Comparison of ENCODE assay signal across 13 mouse cellular contexts in genomic region chr6:32052135-32052915, GRCm38 (mm10). TPM values are rescaled to one million over a fixed set of nuclear protein-coding genes. Genes with fewer than 3 reads are reported as not detected.
DNase-seq lines count a peak whose midpoint lies in the region; ATAC-seq and TF ChIP-seq lines count a peak whose summit lies in the region.
"Had no signal": no experiment of that assay in that cellular context is flagged by ENCODE, and none has a peak within 500 bp of the region (broad histone marks: within the 10 kb centered on the region; RNA-seq: fewer than 3 reads in every experiment).

No protein-coding gene starts in this region.

- H3K9ac ChIP-seq in hindbrain, embryonic 16.5 days (ENCODE audit: low read depth, low read length) = no peak overlapping the region
- H3K9ac ChIP-seq in midbrain, embryonic 14.5 days (replicated peaks; ENCODE audit: low read length) = no peak overlapping the region
- no peak overlapping the region for H3K9ac ChIP-seq in midbrain, embryonic 13.5 days (replicated peaks)
- H3K9ac ChIP-seq: embryonic facial prominence, embryonic 13.5 days; liver, embryonic 14.5 days had no signal

- no peaks in the 10 kb centered on the region for H3K27me3 ChIP-seq in hindbrain, embryonic 16.5 days (replicated peaks; ENCODE audit: control insufficient read depth, insufficient read depth, low read length)
- H3K27me3 ChIP-seq in hindbrain, embryonic 10.5 days (ENCODE audit: insufficient read depth, poor library complexity, severe bottlenecking) = no peaks in the 10 kb centered on the region
- H3K27me3 ChIP-seq in midbrain, embryonic 14.5 days (ENCODE audit: control insufficient read depth, insufficient read depth, low read length) = no peaks in the 10 kb centered on the region
- no peaks in the 10 kb centered on the region for H3K27me3 ChIP-seq in midbrain, embryonic 13.5 days
- H3K27me3 ChIP-seq: embryonic facial prominence, embryonic 13.5 days had no signal

- ATAC-seq in hindbrain, embryonic 16.5 days = peak; percentile 73; the same call in 1 of the 2 replicates
- no peak for ATAC-seq in midbrain, embryonic 14.5 days (ENCODE audit: low FRiP score, low TSS enrichment)
- ATAC-seq in midbrain, embryonic 13.5 days = no peak

- no peaks in the 10 kb centered on the region for H3K4me1 ChIP-seq in hindbrain, embryonic 16.5 days (ENCODE audit: control insufficient read depth, insufficient read depth, low read depth, low read length)
- H3K4me1 ChIP-seq in hindbrain, embryonic 10.5 days (replicated peaks) = no peaks in the 10 kb centered on the region
- no peaks in the 10 kb centered on the region for H3K4me1 ChIP-seq in midbrain, embryonic 14.5 days (ENCODE audit: control insufficient read depth, insufficient read depth, low read length)
- no peaks in the 10 kb centered on the region for H3K4me1 ChIP-seq in midbrain, embryonic 13.5 days (replicated peaks)
- H3K4me1 ChIP-seq: embryonic facial prominence, embryonic 13.5 days had no signal

- no peak overlapping the region for H3K4me2 ChIP-seq in hindbrain, embryonic 16.5 days (ENCODE audit: low read length)
- H3K4me2 ChIP-seq in midbrain, embryonic 14.5 days (ENCODE audit: low read length) = no peak overlapping the region
- H3K4me2 ChIP-seq in midbrain, embryonic 13.5 days (replicated peaks) = no peak overlapping the region
- H3K4me2 ChIP-seq: embryonic facial prominence, embryonic 13.5 days had no signal

- intact Hi-C loops in gastrocnemius, adult 2 months (cut with DNase I) = no loop called here

- TF ChIP-seq CTCF in gastrocnemius, adult 2 months (IDR thresholded peaks at IDR 0.05) = no peak

- H3K4me3 ChIP-seq in hindbrain, embryonic 16.5 days (ENCODE audit: low read length) = no peak overlapping the region
- H3K4me3 ChIP-seq in hindbrain, embryonic 10.5 days = no peak overlapping the region
- H3K4me3 ChIP-seq in midbrain, embryonic 14.5 days (replicated peaks; ENCODE audit: low read depth, low read length) = no peak overlapping the region
- H3K4me3 ChIP-seq in midbrain, embryonic 13.5 days (replicated peaks) = no peak overlapping the region
- no peak overlapping the region for H3K4me3 ChIP-seq in gastrocnemius, adult 2 months
- H3K4me3 ChIP-seq: embryonic facial prominence, embryonic 13.5 days had no signal

- H3K27ac ChIP-seq in hindbrain, embryonic 16.5 days (ENCODE audit: low read depth, low read length) = peak overlapping the region; percentile 51; the same call in 1 of the 2 replicates
- no peak overlapping the region for H3K27ac ChIP-seq in hindbrain, embryonic 10.5 days
- no peak overlapping the region for H3K27ac ChIP-seq in midbrain, embryonic 14.5 days (replicated peaks; ENCODE audit: low read depth, low read length)
- no peak overlapping the region for H3K27ac ChIP-seq in midbrain, embryonic 13.5 days
- H3K27ac ChIP-seq in gastrocnemius, adult 2 months = no peak overlapping the region
- H3K27ac ChIP-seq: embryonic facial prominence, embryonic 13.5 days; liver, embryonic 14.5 days had no signal

- 44% methylated on average over 6 of the region's 6 CpGs for WGBS in hindbrain, embryonic 16.5 days
- WGBS in hindbrain, embryonic 10.5 days = 91% methylated on average over 6 of the region's 6 CpGs
- WGBS in midbrain, embryonic 14.5 days = 75% methylated on average over 6 of the region's 6 CpGs
- 76% methylated on average over 6 of the region's 6 CpGs for WGBS in midbrain, embryonic 13.5 days

- DNase-seq in hindbrain, embryonic 10.5 days (ENCODE audit: low spot score) = no peak
- DNase-seq in midbrain, embryonic 14.5 days = peak; percentile 15
- DNase-seq in cerebellum, postnatal 10 days = peak; percentile 68 to 78
- DNase-seq in lung, postnatal 36 days = peak; percentile 4
- DNase-seq in urinary bladder, postnatal 10 days (ENCODE audit: low spot score) = no peak
- no peak for DNase-seq in gastrocnemius, adult 2 months
- DNase-seq: gastrocnemius, postnatal 36 days; layer of hippocampus, adult 9-11 months had no signal

- H3K36me3 ChIP-seq in hindbrain, embryonic 16.5 days (ENCODE audit: control insufficient read depth, insufficient read depth, low read length) = no peaks in the 10 kb centered on the region
- no peaks in the 10 kb centered on the region for H3K36me3 ChIP-seq in hindbrain, embryonic 10.5 days
- no peaks in the 10 kb centered on the region for H3K36me3 ChIP-seq in midbrain, embryonic 14.5 days (ENCODE audit: control insufficient read depth, insufficient read depth, low read length)
- H3K36me3 ChIP-seq in midbrain, embryonic 13.5 days = no peaks in the 10 kb centered on the region
- H3K36me3 ChIP-seq: embryonic facial prominence, embryonic 13.5 days had no signal

- H3K9me3 ChIP-seq in hindbrain, embryonic 16.5 days (ENCODE audit: control insufficient read depth, low read length) = no peaks in the 10 kb centered on the region
- no peaks in the 10 kb centered on the region for H3K9me3 ChIP-seq in hindbrain, embryonic 10.5 days
- no peaks in the 10 kb centered on the region for H3K9me3 ChIP-seq in midbrain, embryonic 14.5 days (ENCODE audit: control insufficient read depth, low read length)
- H3K9me3 ChIP-seq in midbrain, embryonic 13.5 days = no peaks in the 10 kb centered on the region
- H3K9me3 ChIP-seq: embryonic facial prominence, embryonic 13.5 days had no signal

RNA-seq across cellular contexts. Expression of gene 1700012A03Rik, which starts 2.3 kb away (rescaled TPM):
- not detected in 2 replicates for polyA plus RNA-seq in hindbrain, embryonic 16.5 days (2015; fragmentation: Nextera tagmentation; extraction: Ambion mirVana)
- polyA plus RNA-seq in hindbrain, embryonic 10.5 days (2016; fragmentation: Nextera tagmentation; extraction: Ambion mirVana) = not detected in 2 replicates
- not detected in 2 replicates for polyA plus RNA-seq in midbrain, embryonic 14.5 days (2014; fragmentation: Nextera tagmentation; extraction: Ambion mirVana)
- polyA plus RNA-seq in midbrain, embryonic 13.5 days (2015; fragmentation: Nextera tagmentation; extraction: Ambion mirVana) = not detected in 2 replicates
- total RNA-seq in gastrocnemius, adult 2 months (2021) = not detected
- total RNA-seq: gastrocnemius, postnatal 36 days had no signal
- polyA plus RNA-seq: embryonic facial prominence, embryonic 13.5 days; liver, embryonic 14.5 days; neural tube, embryonic 11.5 days had no signal

Comparison
In these comparisons a context has a peak if more than half of its experiments do, and no peak if none do; other contexts are left out.
1. DNase-seq: peak in midbrain, embryonic 14.5 days (single experiment), cerebellum, postnatal 10 days (2 of 2) and lung, postnatal 36 days (single experiment); none in hindbrain, embryonic 10.5 days (single experiment), urinary bladder, postnatal 10 days (single experiment) and gastrocnemius, adult 2 months (single experiment).